In the genomic region with DNA sequence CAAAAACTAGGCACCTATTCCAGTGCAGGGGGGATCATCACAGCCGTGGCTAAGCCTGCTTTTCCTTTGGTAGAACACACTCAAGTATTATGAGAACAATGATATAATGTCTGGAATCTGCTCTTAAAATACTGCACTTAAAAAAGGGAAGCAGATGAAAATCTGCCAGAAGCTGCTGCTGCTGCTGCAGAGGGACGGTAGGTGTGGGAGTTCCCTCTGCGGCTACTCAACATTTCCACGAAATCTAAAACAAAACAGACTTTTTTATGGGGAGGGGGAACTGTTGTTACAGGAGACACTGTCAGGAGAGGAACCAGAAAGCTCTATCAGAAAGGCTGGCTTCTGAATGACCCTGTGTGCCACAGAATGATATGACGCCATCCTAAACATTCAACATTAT, we compare ENCODE assay signal across 8 mouse cellular contexts.
DNase-seq lines count a peak whose midpoint lies in the region; ATAC-seq lines count a peak whose summit lies in the region.

No protein-coding gene starts in this region.

- H3K27me3 ChIP-seq in forebrain, embryonic 15.5 days = no peaks in the 10 kb centered on the region

- H3K79me2 ChIP-seq in macrophage (ENCODE audit: inconsistent target) = peaks cover 42% of the 10 kb centered on the region; the same call in 1 of the 2 replicates

- ATAC-seq in forebrain, embryonic 15.5 days (replicated peaks) = no peak
- no peak for ATAC-seq in monocyte, adult 5-6 weeks (replicated peaks; ENCODE audit: insufficient number of reproducible peaks, low FRiP score, low TSS enrichment, poor library complexity, severe bottlenecking)

- H3K27ac ChIP-seq in forebrain, embryonic 15.5 days (replicated peaks) = peak overlapping the region; percentile 72
- peak overlapping the region; percentile 79 for H3K27ac ChIP-seq in macrophage

- H3K4me2 ChIP-seq in forebrain, embryonic 15.5 days (replicated peaks) = no peak overlapping the region

- no peaks in the 10 kb centered on the region for H3K36me3 ChIP-seq in forebrain, embryonic 15.5 days
- no peaks in the 10 kb centered on the region for H3K36me3 ChIP-seq in macrophage (ENCODE audit: inconsistent target)

- peak; percentile 39 for DNase-seq in heart, adult 8-10 months (ENCODE audit: low spot score)
- no peak for DNase-seq in heart, postnatal 4 days
- DNase-seq in 416B (ENCODE audit: low read depth) = peak; percentile 27
- DNase-seq in lung, postnatal 25 days (ENCODE audit: low spot score) = no peak
- DNase-seq in embryo, embryonic 10.5 days (ENCODE audit: low spot score) = no peak

- H3K4me1 ChIP-seq in forebrain, embryonic 15.5 days = peaks cover 38% of the 10 kb centered on the region

- H3K4me3 ChIP-seq in forebrain, embryonic 15.5 days = no peak overlapping the region
- no peak overlapping the region for H3K4me3 ChIP-seq in macrophage (ENCODE audit: inconsistent target)

- WGBS in forebrain, embryonic 15.5 days = 56% methylated on average over 5 of the region's 5 CpGs
- 2% methylated on average over 5 of the region's 5 CpGs for WGBS in macrophage (ENCODE audit: missing documents)

- no peak overlapping the region for H3K9ac ChIP-seq in forebrain, embryonic 15.5 days (replicated peaks)

- H3K9me3 ChIP-seq in forebrain, embryonic 15.5 days = no peaks in the 10 kb centered on the region

Comparison
In these comparisons a context has a peak if more than half of its experiments do, and no peak if none do; other contexts are left out.
1. DNase-seq: peak in heart, adult 8-10 months (single experiment) and 416B (single experiment); none in heart, postnatal 4 days (single experiment), lung, postnatal 25 days (single experiment) and embryo, embryonic 10.5 days (single experiment).